Comparison of ENCODE assay signal across 16 mouse cellular contexts in the genomic region with DNA sequence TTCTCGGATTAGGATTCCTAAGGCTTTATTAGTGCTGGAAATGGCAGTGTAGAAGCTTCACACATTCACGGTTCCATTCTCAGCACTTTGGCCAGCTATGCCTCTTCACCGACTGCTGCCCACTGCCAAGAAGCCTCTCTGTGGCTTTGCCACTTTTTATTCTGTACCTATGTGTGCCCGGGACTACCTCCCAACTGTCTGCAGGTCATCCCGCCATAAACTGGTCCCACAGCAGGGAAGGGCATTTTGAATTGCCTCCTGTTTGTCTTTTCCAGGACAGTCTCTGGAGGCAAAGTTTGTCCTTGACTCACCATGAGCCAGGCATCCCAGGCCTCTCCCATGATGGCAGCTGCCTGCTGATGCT. TPM values are rescaled to one million over a fixed set of nuclear protein-coding genes. Genes with fewer than 3 reads are reported as not detected.
A peak's percentile ranks its signal among the peaks of the same experiment; 100 is the strongest.
DNase-seq lines count a peak whose midpoint lies in the region; ATAC-seq and TF ChIP-seq lines count a peak whose summit lies in the region.
"Had no signal": no experiment of that assay in that cellular context is flagged by ENCODE, and none has a peak within 500 bp of the region (broad histone marks: within the 10 kb centered on the region; RNA-seq: fewer than 3 reads in every experiment).

No protein-coding gene starts in this region.

- TF ChIP-seq EP300 in heart, postnatal 0 days (IDR thresholded peaks at IDR 0.05; ENCODE audit: low read depth) = no peak

- H3K9me3 ChIP-seq in heart, embryonic 14.5 days (ENCODE audit: control insufficient read depth, low read length) = peaks cover 14% of the 10 kb centered on the region
- H3K9me3 ChIP-seq in heart, postnatal 0 days (replicated peaks; ENCODE audit: control insufficient read depth, low read length) = no peaks in the 10 kb centered on the region

- H3K4me1 ChIP-seq in heart, embryonic 14.5 days (ENCODE audit: control insufficient read depth in 2 of 2, insufficient read depth in 2 of 2, low read length in 2 of 2) = peaks cover 20 to 24% of the 10 kb centered on the region in 2 experiments
- peaks cover 11% of the 10 kb centered on the region; the same call in 1 of the 2 replicates for H3K4me1 ChIP-seq in heart, postnatal 0 days (ENCODE audit: control insufficient read depth, insufficient read depth)

- peak overlapping the region; percentile 64 for H3K4me2 ChIP-seq in heart, embryonic 14.5 days (ENCODE audit: low read length)
- H3K4me2 ChIP-seq in heart, postnatal 0 days (ENCODE audit: low read depth, low read length) = peak overlapping the region; percentile 60; the same call in 1 of the 2 replicates

- no peak overlapping the region for H3K4me3 ChIP-seq in gastrocnemius, adult 2 months
- no peak overlapping the region for H3K4me3 ChIP-seq in heart, embryonic 14.5 days (ENCODE audit: control insufficient read depth in 1 of 2, insufficient read depth in 1 of 2, low read depth in 1 of 2, low read length in 2 of 2)
- no peak overlapping the region for H3K4me3 ChIP-seq in heart, postnatal 0 days (ENCODE audit: low read depth, low read length)
- H3K4me3 ChIP-seq: hindbrain, embryonic 10.5 days had no signal

- H3K36me3 ChIP-seq in heart, embryonic 14.5 days (ENCODE audit: control insufficient read depth, insufficient read depth, low read length) = no peaks in the 10 kb centered on the region
- H3K36me3 ChIP-seq in heart, postnatal 0 days (replicated peaks; ENCODE audit: control insufficient read depth, insufficient read depth, low read length) = no peaks in the 10 kb centered on the region

- no peak for TF ChIP-seq CTCF in gastrocnemius, adult 2 months (IDR thresholded peaks at IDR 0.05)
- TF ChIP-seq CTCF in heart, postnatal 0 days (IDR thresholded peaks at IDR 0.05; ENCODE audit: low read depth) = no peak

- H3K9ac ChIP-seq in heart, embryonic 14.5 days (ENCODE audit: low read length) = peak overlapping the region; percentile 32; the same call in 1 of the 2 replicates
- H3K9ac ChIP-seq in heart, postnatal 0 days (replicated peaks; ENCODE audit: low read depth, low read length) = no peak overlapping the region
- H3K9ac ChIP-seq: liver, postnatal 0 days had no signal

- H3K27me3 ChIP-seq in heart, embryonic 14.5 days (ENCODE audit: control insufficient read depth, insufficient read depth, low read length) = no peaks in the 10 kb centered on the region
- no peaks in the 10 kb centered on the region for H3K27me3 ChIP-seq in heart, postnatal 0 days (ENCODE audit: control insufficient read depth, insufficient read depth, low read length)

- no peak for DNase-seq in gastrocnemius, adult 2 months
- no peak for DNase-seq in gastrocnemius, adult 8-10 months (ENCODE audit: low spot score in 2 of 2)
- DNase-seq in layer of hippocampus, postnatal 10 days (ENCODE audit: low spot score in 2 of 2) = peak; percentile 17 to 19
- DNase-seq in layer of hippocampus, postnatal 14 days (ENCODE audit: low spot score in 2 of 2) = no peak
- no peak for DNase-seq in heart, postnatal 0 days (ENCODE audit: low spot score)
- no peak for DNase-seq in natural killer cell, adult 2 months (ENCODE audit: low spot score in 2 of 2)
- DNase-seq: cerebellum, adult 2 months; cerebellum, postnatal 36 days; gastrocnemius, postnatal 25 days; kidney, adult 11 months; left cerebral cortex, postnatal 4 days; liver, postnatal 0 days; right cerebral cortex, adult 18-20 months; thymus, postnatal 25 days had no signal

- 62% methylated on average over 5 of the region's 5 CpGs for WGBS in heart, embryonic 14.5 days
- 41% methylated on average over 5 of the region's 5 CpGs for WGBS in heart, postnatal 0 days

- H3K27ac ChIP-seq in gastrocnemius, adult 2 months = 0 out of 2 replicates have a peak overlapping the region, but pooled peaks have one; percentile 1
- peak overlapping the region; percentile 88 to 92 for H3K27ac ChIP-seq in heart, embryonic 14.5 days (replicated peaks in 1 of 2; ENCODE audit: control insufficient read depth in 1 of 2, insufficient read depth in 1 of 2, low read depth in 2 of 2, low read length in 2 of 2)
- H3K27ac ChIP-seq in heart, postnatal 0 days (ENCODE audit: low read depth) = peak overlapping the region; percentile 73; the same call in 1 of the 2 replicates
- H3K27ac ChIP-seq: hindbrain, embryonic 10.5 days had no signal

- no peak for ATAC-seq in heart, embryonic 14.5 days (ENCODE audit: insufficient number of reproducible peaks, insufficient read depth, low FRiP score, low read depth)
- no peak for ATAC-seq in heart, postnatal 0 days (ENCODE audit: insufficient read depth, low read depth)
- ATAC-seq: liver, postnatal 0 days had no signal

- intact Hi-C loops in gastrocnemius, adult 2 months (cut with DNase I) = no loop called here

RNA-seq across cellular contexts. Expression of gene Ankrd6, which starts 59.9 kb away (rescaled TPM):
- 1 to 10 TPM; 2.5 to 6.2 TPM for total RNA-seq in gastrocnemius, adult 2 months (2021)
- 1 to 10 TPM; 3.8 to 5.9 (median 4.8) TPM for total RNA-seq in gastrocnemius, adult 8-10 months (2022)
- total RNA-seq in layer of hippocampus, postnatal 10 days (2021) = 10 to 100 TPM; 30.7 to 32.1 TPM
- 10 to 100 TPM; 27.1 to 30.2 TPM for total RNA-seq in layer of hippocampus, postnatal 14 days (2021)
- polyA plus RNA-seq in heart, embryonic 14.5 days (2014; fragmentation: Nextera tagmentation; extraction: Ambion mirVana) = 4.5 and 4.6 TPM in 2 replicates
- total RNA-seq in heart, postnatal 0 days (2014; rRNA removed; ENCODE audit: low replicate concordance) = 1.6 and 20.0 TPM in 2 replicates
- polyA plus RNA-seq in heart, postnatal 0 days (2015; fragmentation: Nextera tagmentation; extraction: Ambion mirVana) = 2.3 and 2.4 TPM in 2 replicates

Comparison
In these comparisons a context has a peak if more than half of its experiments do, and no peak if none do; other contexts are left out.
1. DNase-seq: peak in layer of hippocampus, postnatal 10 days (2 of 2); none in gastrocnemius, adult 2 months (single experiment), gastrocnemius, adult 8-10 months (0 of 2), layer of hippocampus, postnatal 14 days (0 of 2), heart, postnatal 0 days (single experiment) and natural killer cell, adult 2 months (0 of 2).
2. H3K27ac ChIP-seq: peak in every context shown above with its lines; median percentile 90 in heart, embryonic 14.5 days; 73 in heart, postnatal 0 days; 1 in gastrocnemius, adult 2 months.